ENCODE assay signal across 8 mouse cellular contexts in the genomic region with DNA sequence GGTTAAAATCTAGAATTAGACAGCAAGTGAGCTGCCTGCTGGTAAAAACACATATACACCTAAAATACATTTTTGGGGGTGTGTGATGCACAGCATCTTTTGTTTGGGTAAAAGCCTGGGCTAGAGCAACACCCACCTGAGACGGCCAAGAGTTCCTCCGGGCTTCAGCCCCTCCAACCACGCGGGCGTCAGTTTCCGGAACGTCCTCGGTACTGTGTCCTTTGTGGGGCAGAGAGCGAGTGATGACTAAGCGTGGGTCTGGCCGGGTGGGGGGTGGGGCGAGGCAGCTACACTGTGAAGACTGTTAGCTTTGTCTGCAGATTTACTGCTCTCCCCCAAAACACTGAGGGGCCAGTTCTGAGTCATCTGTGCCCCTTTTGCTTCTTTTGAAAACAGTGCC. TPM values are rescaled to one million over a fixed set of nuclear protein-coding genes. Genes with fewer than 3 reads are reported as not detected.
DNase-seq lines count a peak whose midpoint lies in the region; ATAC-seq and TF ChIP-seq lines count a peak whose summit lies in the region.

No protein-coding gene starts in this region.

- H3K4me3 ChIP-seq in midbrain, embryonic 10.5 days, result no peak overlapping the region
- no peak overlapping the region for H3K4me3 ChIP-seq in midbrain, postnatal 0 days (ENCODE audit: low read depth, low read length)
- H3K4me3 ChIP-seq in liver, embryonic 15.5 days (replicated peaks), result peak overlapping the region; percentile 32

- WGBS in midbrain, embryonic 10.5 days, result 69% methylated on average over 12 of the region's 12 CpGs
- 62% methylated on average over 12 of the region's 12 CpGs for WGBS in midbrain, postnatal 0 days
- whole genome bisulfite sequencing in liver, embryonic 15.5 days (ENCODE audit: insufficient replicate concordance), result 8% methylated on average over 12 of the region's 12 CpGs

- H3K9ac ChIP-seq in midbrain, postnatal 0 days (replicated peaks; ENCODE audit: low read length, poor library complexity, severe bottlenecking), result no peak overlapping the region
- no peak overlapping the region for H3K9ac ChIP-seq in liver, embryonic 15.5 days

- H3K9me3 ChIP-seq in midbrain, embryonic 10.5 days (replicated peaks), result peaks cover 14% of the 10 kb centered on the region
- H3K9me3 ChIP-seq in midbrain, postnatal 0 days (ENCODE audit: low read length), result peaks cover 4% of the 10 kb centered on the region
- no peaks in the 10 kb centered on the region for H3K9me3 ChIP-seq in liver, embryonic 15.5 days (replicated peaks)

- H3K27ac ChIP-seq in midbrain, embryonic 10.5 days (replicated peaks), result 0 out of 2 replicates have a peak overlapping the region, but pooled peaks have one; percentile 6
- H3K27ac ChIP-seq in midbrain, postnatal 0 days (ENCODE audit: low read depth, low read length), result no peak overlapping the region
- 0 out of 2 replicates have a peak overlapping the region, but pooled peaks have one; percentile 29 for H3K27ac ChIP-seq in liver, embryonic 15.5 days (replicated peaks)

- no peak for DNase-seq in midbrain, embryonic 10.5 days (ENCODE audit: low spot score)
- DNase-seq in midbrain, postnatal 0 days (ENCODE audit: low spot score), result no peak
- peak; percentile 71 for DNase-seq in adrenal gland, postnatal 25 days
- peak; percentile 41 to 47 for DNase-seq in thymus, postnatal 36 days
- no peak for DNase-seq in embryo, embryonic 10 days (ENCODE audit: low spot score)
- no peak for DNase-seq in cerebellum, adult 9-10 months
- no peak for DNase-seq in spleen, postnatal 14 days (ENCODE audit: low spot score in 2 of 2)

- ATAC-seq in midbrain, postnatal 0 days (ENCODE audit: low FRiP score), result no peak
- 0 out of 2 replicates have a peak, but pooled peaks have one; percentile 33 for ATAC-seq in liver, embryonic 15.5 days (ENCODE audit: insufficient read depth)

- TF ChIP-seq CTCF in midbrain, postnatal 0 days (IDR thresholded peaks at IDR 0.05), result no peak

- H3K36me3 ChIP-seq in midbrain, embryonic 10.5 days, result no peaks in the 10 kb centered on the region
- no peaks in the 10 kb centered on the region for H3K36me3 ChIP-seq in midbrain, postnatal 0 days (ENCODE audit: insufficient read depth, low read length)
- H3K36me3 ChIP-seq in liver, embryonic 15.5 days (replicated peaks), result no peaks in the 10 kb centered on the region

- H3K4me1 ChIP-seq in midbrain, embryonic 10.5 days, result peaks cover 11% of the 10 kb centered on the region
- no peaks in the 10 kb centered on the region for H3K4me1 ChIP-seq in midbrain, postnatal 0 days (ENCODE audit: insufficient read depth, low read length)
- peaks cover 48% of the 10 kb centered on the region for H3K4me1 ChIP-seq in liver, embryonic 15.5 days (replicated peaks)

- H3K4me2 ChIP-seq in midbrain, postnatal 0 days (ENCODE audit: low read depth, low read length, poor library complexity, severe bottlenecking), result no peak overlapping the region
- H3K4me2 ChIP-seq in liver, embryonic 15.5 days, result peak overlapping the region; percentile 60

- H3K27me3 ChIP-seq in midbrain, embryonic 10.5 days (ENCODE audit: low read depth, poor library complexity, severe bottlenecking), result peaks cover 22% of the 10 kb centered on the region
- no peaks in the 10 kb centered on the region for H3K27me3 ChIP-seq in midbrain, postnatal 0 days (ENCODE audit: insufficient read depth, low read length)
- H3K27me3 ChIP-seq in liver, embryonic 15.5 days, result no peaks in the 10 kb centered on the region

RNA-seq across cellular contexts. Expression of a gene that starts 0.7 kb away (rescaled TPM):
- polyA plus RNA-seq in midbrain, embryonic 10.5 days (2016; fragmentation: Nextera tagmentation; extraction: Ambion mirVana), result 0.96 and 1.7 TPM in 2 replicates
- 2.0 TPM in 1 of 2 replicates, not detected in the other for total RNA-seq in midbrain, postnatal 0 days (2014; rRNA removed)
- 2.0 TPM in 2 replicates for polyA plus RNA-seq in midbrain, postnatal 0 days (2015; fragmentation: Nextera tagmentation; extraction: Ambion mirVana)
- 58.0 and 58.6 TPM in 2 replicates for total RNA-seq in adrenal gland, postnatal 25 days (2021)
- polyA plus RNA-seq in liver, embryonic 15.5 days (2015; fragmentation: Nextera tagmentation; extraction: Ambion mirVana), result 17.0 and 22.6 TPM in 2 replicates

RNA-seq across cellular contexts. Expression of a gene that starts 17.6 kb away (rescaled TPM):
- 3.2 and 5.0 TPM in 2 replicates for polyA plus RNA-seq in midbrain, embryonic 10.5 days (2016; fragmentation: Nextera tagmentation; extraction: Ambion mirVana)
- total RNA-seq in midbrain, postnatal 0 days (2014; rRNA removed), result 2.1 and 2.7 TPM in 2 replicates
- 1.2 TPM in 2 replicates for polyA plus RNA-seq in midbrain, postnatal 0 days (2015; fragmentation: Nextera tagmentation; extraction: Ambion mirVana)
- total RNA-seq in adrenal gland, postnatal 25 days (2021), result 1.3 and 1.8 TPM in 2 replicates
- polyA plus RNA-seq in liver, embryonic 15.5 days (2015; fragmentation: Nextera tagmentation; extraction: Ambion mirVana), result 18.2 and 22.2 TPM in 2 replicates

RNA-seq across cellular contexts. Expression of a gene that starts 42.2 kb away (rescaled TPM):
- 0.07 and 0.09 TPM in 2 replicates for polyA plus RNA-seq in midbrain, embryonic 10.5 days (2016; fragmentation: Nextera tagmentation; extraction: Ambion mirVana)
- 0.16 and 0.71 TPM in 2 replicates for total RNA-seq in midbrain, postnatal 0 days (2014; rRNA removed)
- polyA plus RNA-seq in midbrain, postnatal 0 days (2015; fragmentation: Nextera tagmentation; extraction: Ambion mirVana), result 0.20 and 0.22 TPM in 2 replicates
- 3.8 and 6.3 TPM in 2 replicates for total RNA-seq in adrenal gland, postnatal 25 days (2021)
- polyA plus RNA-seq in liver, embryonic 15.5 days (2015; fragmentation: Nextera tagmentation; extraction: Ambion mirVana), result 1.2 and 1.5 TPM in 2 replicates

RNA-seq across cellular contexts. Expression of a gene that starts 50.2 kb away (rescaled TPM):
- 3.9 and 4.7 TPM in 2 replicates for polyA plus RNA-seq in midbrain, embryonic 10.5 days (2016; fragmentation: Nextera tagmentation; extraction: Ambion mirVana)
- total RNA-seq in midbrain, postnatal 0 days (2014; rRNA removed), result 1.2 and 2.5 TPM in 2 replicates
- 2.6 and 3.8 TPM in 2 replicates for polyA plus RNA-seq in midbrain, postnatal 0 days (2015; fragmentation: Nextera tagmentation; extraction: Ambion mirVana)
- 37.9 and 39.0 TPM in 2 replicates for total RNA-seq in adrenal gland, postnatal 25 days (2021)
- polyA plus RNA-seq in liver, embryonic 15.5 days (2015; fragmentation: Nextera tagmentation; extraction: Ambion mirVana), result 9.3 and 10.8 TPM in 2 replicates

Comparison
In these comparisons a context has a peak if more than half of its experiments do, and no peak if none do; other contexts are left out.
1. DNase-seq: peak in adrenal gland, postnatal 25 days (single experiment) and thymus, postnatal 36 days (2 of 2); none in midbrain, embryonic 10.5 days (single experiment), midbrain, postnatal 0 days (single experiment), embryo, embryonic 10 days (single experiment), cerebellum, adult 9-10 months (single experiment) and spleen, postnatal 14 days (0 of 2).